Mouse (Mus musculus) yolk sac, embryonic 10.5 days (tissue): ENCODE results near the gene Fam71e2.

Source experiments
- DNase-seq: peaks from one replicate; pipeline ENCODE4 v3.0.0-alpha.2; 2017; ENCODE audit warnings: low spot score

The Fam71e2 gene

DNA sequence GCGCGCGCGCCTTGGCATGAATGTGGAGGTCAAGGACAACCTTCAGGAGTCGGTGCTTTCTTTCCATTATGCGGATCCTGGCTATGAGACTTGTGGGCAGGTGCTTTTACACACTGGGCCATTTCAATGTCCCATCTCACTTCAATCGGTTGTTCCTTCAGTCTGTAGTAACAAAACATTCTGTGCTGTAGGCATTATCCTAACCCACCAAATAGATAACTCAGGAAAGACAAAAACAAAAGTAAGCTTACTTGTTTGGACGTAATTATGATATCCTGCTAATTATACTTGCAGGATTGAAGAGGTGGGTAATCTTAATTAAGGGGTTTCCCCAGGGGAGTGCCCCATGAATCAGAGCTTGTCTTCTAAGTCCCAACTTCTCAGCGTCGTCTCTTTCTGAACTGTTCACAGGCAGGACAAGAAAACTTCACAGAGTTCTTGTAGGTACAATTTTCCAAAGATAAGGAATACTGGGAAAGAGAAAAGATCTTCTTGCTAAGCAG, 32.0 kb downstream of the Fam71e2 start:
- no peak for DNase-seq

DNA sequence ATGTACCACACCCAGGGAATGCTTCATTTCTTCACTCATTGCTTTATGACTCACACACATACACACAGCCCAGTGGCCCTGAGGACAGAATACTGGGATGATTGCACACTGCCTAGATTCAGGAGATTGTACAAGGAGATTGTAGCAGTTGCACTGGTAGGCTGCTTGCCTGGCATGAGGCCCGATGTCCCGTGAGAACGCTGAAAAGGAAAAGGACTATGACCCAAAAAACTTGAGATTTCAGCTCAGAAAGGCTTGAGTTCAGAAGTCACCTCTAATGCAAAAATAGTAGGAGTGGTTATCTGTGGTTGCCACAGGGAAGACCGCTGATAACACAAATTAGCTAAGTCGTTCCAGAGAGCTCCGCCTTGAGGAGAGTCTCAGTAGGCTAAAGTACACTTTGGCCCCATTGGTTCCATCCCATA, 38.1 kb downstream of the Fam71e2 start:
- DNase-seq, result peak; percentile 47

DNA sequence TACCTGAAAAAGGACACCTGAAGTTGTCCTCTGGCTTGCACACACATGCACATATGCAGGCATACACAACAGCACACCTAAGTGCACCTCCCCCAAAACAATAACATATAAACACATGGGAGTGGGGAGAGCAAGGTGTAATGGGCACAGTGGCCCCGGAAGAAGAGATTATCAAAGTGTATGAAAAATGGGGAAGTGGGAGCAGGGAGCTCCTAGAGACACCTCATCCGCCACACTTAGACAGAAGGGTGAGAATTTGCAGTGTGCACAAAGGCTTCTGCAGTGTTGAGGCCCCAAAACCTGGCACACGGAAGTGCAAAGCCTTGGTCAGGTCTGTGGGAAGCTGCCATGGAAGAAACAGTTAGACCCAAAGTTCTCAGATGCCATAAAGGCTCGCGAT, 40.0 kb downstream of the Fam71e2 start:
- DNase-seq, result no peak

DNA sequence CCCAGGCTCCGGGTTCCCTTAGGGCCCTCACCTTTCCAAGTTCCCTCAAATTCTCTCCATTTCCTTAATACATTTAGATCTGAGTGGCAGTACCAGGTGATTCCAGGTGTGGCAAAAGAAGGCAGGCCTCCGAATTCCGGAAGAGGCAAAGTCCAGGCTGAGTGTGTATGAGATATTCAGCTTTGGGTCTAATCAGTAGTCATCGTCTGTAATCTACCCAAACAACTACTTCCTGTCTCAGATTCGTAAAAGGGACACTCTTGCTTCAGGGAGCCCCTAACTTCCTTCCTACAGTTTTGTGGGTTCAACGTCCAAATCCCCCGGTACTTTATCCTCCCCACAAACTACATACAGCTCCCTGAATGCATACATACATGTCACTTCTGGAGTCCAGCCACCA, 45.9 kb downstream of the Fam71e2 start, which contains the start of gene Tmem150b:
TSS of gene Tmem150b (minus strand) at position 81 of the 400 bp plus-strand sequence.
- no peak for DNase-seq

DNA sequence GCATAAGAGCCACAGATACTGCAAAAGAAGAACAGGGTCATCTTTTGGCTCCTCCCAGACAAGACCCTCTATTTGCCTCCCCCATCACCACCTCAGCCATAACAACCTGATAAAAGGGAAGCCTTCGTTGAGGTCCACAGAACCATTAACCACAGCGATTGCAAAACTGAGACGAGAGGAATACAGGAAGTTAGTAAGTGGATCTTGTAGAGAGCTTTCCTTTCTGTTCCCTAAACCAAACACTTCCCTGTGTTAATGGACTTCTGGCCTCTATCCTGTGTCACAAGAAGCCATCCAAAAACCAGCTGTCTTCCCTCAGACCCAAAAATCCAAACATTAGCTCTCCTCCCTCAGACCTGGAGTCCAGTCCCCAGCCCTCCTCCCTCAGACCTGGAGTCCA, 46.7 kb downstream of the Fam71e2 start:
- no peak for DNase-seq

DNA sequence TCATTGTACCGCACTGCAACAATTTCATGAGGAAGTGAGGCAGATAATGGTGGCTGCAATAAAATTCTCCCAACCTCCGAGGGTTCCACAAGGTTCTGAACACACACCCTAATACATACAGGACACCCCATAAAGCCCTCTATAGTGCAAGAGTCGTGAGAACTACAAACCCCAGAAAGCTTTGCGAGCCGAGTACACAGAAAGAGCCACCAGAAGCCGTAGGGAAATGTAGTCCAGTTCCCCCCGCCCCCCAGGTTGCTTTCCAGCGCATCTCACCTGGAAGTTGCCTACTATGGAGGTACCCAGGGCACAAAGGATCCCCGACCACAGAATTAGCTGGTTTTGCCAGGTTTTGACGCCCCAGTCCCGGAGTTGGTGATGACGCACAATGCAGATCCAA, 47.6 kb downstream of the Fam71e2 start:
- DNase-seq, result no peak

DNA sequence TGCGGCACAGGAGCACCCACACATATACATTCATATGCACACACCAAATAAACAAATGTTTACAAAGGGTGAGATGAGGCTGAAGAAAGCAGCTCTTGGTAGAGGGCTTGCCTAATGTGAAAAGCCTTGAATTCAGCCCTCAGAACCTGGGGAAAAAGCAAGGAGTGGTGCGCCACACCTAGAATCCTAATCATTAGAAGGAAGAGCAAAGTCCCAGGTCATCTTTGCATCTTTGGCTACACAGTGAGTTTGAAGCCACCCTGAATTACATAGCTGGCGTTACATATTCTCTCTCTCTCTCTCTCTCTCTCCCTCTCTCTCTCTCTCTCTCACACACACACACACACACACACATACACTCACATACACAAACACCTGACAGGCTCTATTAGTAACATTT, 51.8 kb downstream of the Fam71e2 start:
- DNase-seq, result no peak

DNA sequence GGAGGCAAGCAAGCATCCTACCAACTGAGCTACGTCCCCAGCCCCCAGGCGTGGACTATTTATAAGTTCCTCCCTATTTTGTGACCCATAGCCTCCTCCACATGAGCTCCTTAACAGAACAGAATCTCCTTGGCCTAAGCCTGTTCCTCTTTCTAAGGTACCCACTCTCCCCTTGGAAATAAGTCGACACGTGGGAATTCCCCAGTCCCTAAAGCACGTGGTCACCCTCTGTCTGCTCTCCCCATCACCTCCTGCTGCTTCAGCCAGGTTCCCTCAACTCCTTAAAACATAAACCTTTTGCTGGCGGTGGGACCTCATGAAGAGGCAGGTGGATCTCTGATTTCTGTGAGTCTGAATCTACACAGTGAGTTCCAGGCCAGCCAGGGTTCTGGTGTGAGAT, 54.1 kb downstream of the Fam71e2 start:
- no peak for DNase-seq

DNA sequence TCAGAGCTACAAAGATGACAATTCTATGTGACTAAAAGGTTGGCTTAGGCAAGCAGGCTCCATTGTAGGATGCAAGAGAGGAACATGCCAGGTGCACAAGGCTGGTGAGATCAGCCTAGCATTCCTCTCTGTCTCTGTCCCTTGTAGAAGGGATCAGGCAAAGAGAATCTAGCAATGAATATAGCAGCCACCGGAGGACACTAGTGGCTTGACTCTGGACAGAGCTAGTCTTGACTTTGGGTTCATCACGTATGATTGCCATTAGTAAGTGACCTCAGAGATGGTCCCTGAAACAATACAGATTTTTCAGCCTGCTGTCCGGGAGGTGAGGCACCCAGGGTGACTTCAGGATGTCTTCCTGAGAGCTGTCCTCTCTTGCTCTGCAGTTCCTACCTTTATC, 58.5 kb downstream of the Fam71e2 start:
- DNase-seq, result no peak

DNA sequence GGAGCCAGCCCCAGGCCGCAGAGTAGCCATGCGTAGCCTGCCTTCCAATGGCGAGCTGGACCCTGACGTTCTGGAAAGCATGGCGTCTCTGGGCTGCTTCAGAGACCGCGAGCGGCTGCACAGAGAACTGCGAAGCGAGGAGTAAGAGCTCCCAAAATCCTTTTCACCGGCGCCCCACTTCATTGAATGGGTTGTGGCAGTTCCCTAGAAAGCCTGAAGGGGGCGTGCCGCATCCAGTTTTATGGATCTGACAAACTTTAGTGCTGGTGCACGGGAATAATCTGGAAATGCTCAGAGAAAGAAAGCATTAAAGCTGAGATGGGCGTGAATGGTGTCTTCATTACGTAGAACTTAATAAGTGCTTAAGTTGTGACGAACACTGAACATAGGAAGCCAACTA, 66.0 kb downstream of the Fam71e2 start:
- no peak for DNase-seq
